In genomic region chr4:150286980-150287379, GRCm38 (mm10) we compare ENCODE assay signal across 11 mouse cellular contexts.
"Had no signal": no experiment of that assay in that cellular context is flagged by ENCODE, and none has a peak within 500 bp of the region (broad histone marks: within the 10 kb centered on the region; RNA-seq: fewer than 3 reads in every experiment).

No protein-coding gene starts in this region.

- H3K4me3 ChIP-seq: liver, embryonic 13.5 days; midbrain, embryonic 12.5 days had no signal

- H3K9me3 ChIP-seq: liver, embryonic 13.5 days had no signal

- H3K27ac ChIP-seq: liver, embryonic 13.5 days; midbrain, embryonic 12.5 days had no signal

- H3K27me3 ChIP-seq: liver, embryonic 13.5 days; midbrain, embryonic 12.5 days had no signal

- DNase-seq: kidney, adult 8-10 months; kidney, postnatal 14 days; kidney, postnatal 4 days; liver, embryonic 13.5 days; lung, adult 2 months; lung, postnatal 14 days; lung, postnatal 4 days; thymus, adult 2 months; thymus, postnatal 14 days; thymus, postnatal 4 days had no signal
